Mouse (Mus musculus) myocyte (in vitro differentiated cells): ENCODE data around the gene Grik4.

Experiments
- CEBPB ChIP-seq: IDR thresholded peaks from 2 replicates; pipeline ENCODE4 v1.6.1; 2011; ENCODE audit warnings: mild to moderate bottlenecking, moderate library complexity; ENCODE audit not compliant: poor library complexity, insufficient read depth, severe bottlenecking
- E2F4 ChIP-seq: IDR thresholded peaks from one replicate; pipeline ENCODE4 v1.6.1; 2011; ENCODE audit warnings: mild to moderate bottlenecking, control low read depth, moderate library complexity; ENCODE audit not compliant: insufficient read depth
- MAX ChIP-seq: IDR thresholded peaks from one replicate; pipeline ENCODE4 v1.6.1; 2011; ENCODE audit warnings: low read depth, mild to moderate bottlenecking, control low read depth
- MYOD1 ChIP-seq, 3 experiments: IDR thresholded peaks; one replicate each; pipeline ENCODE4 v1.6.1; 2011; ENCODE audit warnings: control low read depth in 2 of 3, low read depth in 2 of 3, mild to moderate bottlenecking in 2 of 3, moderate library complexity in 1 of 3; ENCODE audit not compliant: insufficient read length in 2 of 3, control insufficient read depth in 1 of 3
- MYOG ChIP-seq, 3 experiments: IDR thresholded peaks; one replicate each; pipeline ENCODE4 v1.6.1; 2011; ENCODE audit warnings: control low read depth in 2 of 3, low read depth in 2 of 3, mild to moderate bottlenecking in 2 of 3; ENCODE audit not compliant: insufficient read length in 2 of 3, control insufficient read depth in 1 of 3, insufficient read depth in 1 of 3
- POLR2A ChIP-seq: IDR thresholded peaks from one replicate; pipeline ENCODE4 v1.6.1; 2011; ENCODE audit warnings: low read depth, mild to moderate bottlenecking, control low read depth, moderate library complexity; ENCODE audit not compliant: insufficient read length
- POLR2AphosphoS2 ChIP-seq: IDR thresholded peaks from one replicate; pipeline ENCODE4 v1.6.1; 2011; ENCODE audit warnings: low read depth, control low read depth; ENCODE audit not compliant: insufficient read length
- REST ChIP-seq: IDR thresholded peaks from one replicate; pipeline ENCODE4 v1.6.1; 2011; ENCODE audit warnings: mild to moderate bottlenecking, control low read depth, moderate library complexity; ENCODE audit not compliant: insufficient read depth, insufficient read length
- SRF ChIP-seq: IDR thresholded peaks from one replicate; pipeline ENCODE4 v1.6.1; 2011; ENCODE audit warnings: low read depth; ENCODE audit not compliant: control insufficient read depth, insufficient read length
- TCF12 ChIP-seq: IDR thresholded peaks from one replicate; pipeline ENCODE4 v1.6.1; 2011; ENCODE audit warnings: mild to moderate bottlenecking, control low read depth; ENCODE audit not compliant: poor library complexity, insufficient read depth, severe bottlenecking
- TCF3 ChIP-seq: IDR thresholded peaks from one replicate; pipeline ENCODE4 v1.6.1; 2011; ENCODE audit warnings: low read depth, control low read depth; ENCODE audit not compliant: insufficient read length
- USF1 ChIP-seq: IDR thresholded peaks from one replicate; pipeline ENCODE4 v1.6.1; 2011; ENCODE audit warnings: low read depth, mild to moderate bottlenecking, control low read depth, moderate library complexity

DNA sequence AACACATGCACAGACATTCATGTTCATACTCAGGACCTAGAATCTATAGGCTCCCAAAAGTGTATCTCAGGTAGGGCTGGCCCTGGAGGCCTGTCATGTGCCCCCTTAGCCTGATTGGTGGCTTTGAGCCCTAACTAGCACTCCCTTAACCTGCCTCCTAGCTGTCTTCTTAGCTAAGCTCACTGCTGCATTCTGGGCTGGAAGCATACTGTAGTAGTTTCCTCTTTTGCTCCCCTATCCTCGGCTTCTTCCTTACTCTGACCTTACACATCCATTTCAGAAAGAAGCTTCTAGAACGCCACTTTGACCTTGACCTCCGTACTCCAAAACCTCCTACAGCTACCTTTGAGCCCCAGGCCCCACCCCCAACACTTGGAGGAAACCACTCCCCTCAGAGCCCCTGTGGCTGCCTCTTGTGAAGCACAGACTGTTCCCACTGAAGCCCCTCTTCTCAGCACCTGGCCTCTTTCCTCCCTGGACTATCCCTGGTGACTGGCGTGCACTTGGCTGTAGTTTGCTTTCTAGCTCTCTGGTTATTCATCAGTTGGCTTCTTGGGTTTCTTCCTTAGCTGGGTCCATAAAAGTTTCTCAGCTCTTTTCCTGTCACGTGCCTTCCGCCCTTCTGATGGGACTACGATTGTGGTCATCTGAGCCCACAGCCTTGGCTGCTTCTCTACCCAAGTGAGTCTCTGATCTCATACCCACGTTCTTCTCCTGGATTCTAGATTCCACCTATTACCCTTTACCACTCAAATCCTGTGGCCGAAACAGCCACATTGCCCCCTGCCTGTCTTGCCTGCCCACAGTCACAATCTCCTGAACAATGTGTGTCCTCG lies 84.1 kb downstream of the Grik4 start:
- TF ChIP-seq USF1 (no peak), MYOG (IDR thresholded peaks at IDR 0.05; ENCODE audit: control insufficient read depth in 1 of 3, insufficient read depth in 1 of 3, insufficient read length in 2 of 3, low read depth in 2 of 3) (no peak), SRF (no peak), E2F4 (no peak), POLR2A (no peak), MYOD1 (IDR thresholded peaks at IDR 0.05; ENCODE audit: control insufficient read depth in 1 of 3, insufficient read length in 2 of 3, low read depth in 2 of 3) (no peak), POLR2AphosphoS2 (no peak), REST (no peak), TCF12 (no peak), MAX (no peak), TCF3 (no peak), CEBPB (no peak)
